Mouse (Mus musculus) heart, adult 2 months (tissue): ENCODE measurements at regions not wholly inside any gene's neighbourhood (a gene's known extent, or its start where the extent isn't known, plus 50 kb on each side); places are given as distances from the start of the nearest gene placed in this dataset.

Experiments
- CTCF ChIP-seq: fragments of 200-600 bp; IDR thresholded peaks from 2 replicates; pipeline ENCODE4 v1.8.1; 2022; ENCODE audit warnings: antibody characterized with exemption, mild to moderate bottlenecking, moderate library complexity
- POLR2A ChIP-seq: fragments of 200-500 bp; IDR thresholded peaks from 2 replicates; pipeline ENCODE4 v1.6.1; 2011; ENCODE audit warnings: mild to moderate bottlenecking, low read depth, low read length, control low read depth; ENCODE audit not compliant: insufficient read depth

GRCm38 (mm10) chr2:178801464-178801863, 371.1 kb downstream of the Cdh26 start:
- no peak for TF ChIP-seq CTCF
- TF ChIP-seq POLR2A: no peak
